Mouse (Mus musculus) heart, adult 18-20 months (tissue): Measurements from ENCODE around the gene Dnajb2. TPM values are rescaled to one million over a fixed set of nuclear protein-coding genes. Genes with fewer than 3 reads are reported as not detected.
A peak's percentile ranks its signal among the peaks of the same experiment; 100 is the strongest.

Experiments
- DNase-seq, 2 experiments: peaks; one replicate each; pipeline ENCODE4 v3.0.0; 2021 to 2022; ENCODE audit warnings: mixed read lengths in 1 of 2
- microRNA-seq, 2 experiments: library from miRNA; unstranded; fragments of <30 nt; microRNA quantifications; one replicate each; pipeline ENCODE4 v1.2.0; 2022
- total RNA-seq, 2 experiments: library from RNA; stranded (reverse); gene quantifications; 2 replicates each; pipeline ENCODE4 v1.2.3; 2021

Gene Dnajb2
- total RNA-seq, 2 experiments from 2014 or later, result 123 to 127 TPM

DNA sequence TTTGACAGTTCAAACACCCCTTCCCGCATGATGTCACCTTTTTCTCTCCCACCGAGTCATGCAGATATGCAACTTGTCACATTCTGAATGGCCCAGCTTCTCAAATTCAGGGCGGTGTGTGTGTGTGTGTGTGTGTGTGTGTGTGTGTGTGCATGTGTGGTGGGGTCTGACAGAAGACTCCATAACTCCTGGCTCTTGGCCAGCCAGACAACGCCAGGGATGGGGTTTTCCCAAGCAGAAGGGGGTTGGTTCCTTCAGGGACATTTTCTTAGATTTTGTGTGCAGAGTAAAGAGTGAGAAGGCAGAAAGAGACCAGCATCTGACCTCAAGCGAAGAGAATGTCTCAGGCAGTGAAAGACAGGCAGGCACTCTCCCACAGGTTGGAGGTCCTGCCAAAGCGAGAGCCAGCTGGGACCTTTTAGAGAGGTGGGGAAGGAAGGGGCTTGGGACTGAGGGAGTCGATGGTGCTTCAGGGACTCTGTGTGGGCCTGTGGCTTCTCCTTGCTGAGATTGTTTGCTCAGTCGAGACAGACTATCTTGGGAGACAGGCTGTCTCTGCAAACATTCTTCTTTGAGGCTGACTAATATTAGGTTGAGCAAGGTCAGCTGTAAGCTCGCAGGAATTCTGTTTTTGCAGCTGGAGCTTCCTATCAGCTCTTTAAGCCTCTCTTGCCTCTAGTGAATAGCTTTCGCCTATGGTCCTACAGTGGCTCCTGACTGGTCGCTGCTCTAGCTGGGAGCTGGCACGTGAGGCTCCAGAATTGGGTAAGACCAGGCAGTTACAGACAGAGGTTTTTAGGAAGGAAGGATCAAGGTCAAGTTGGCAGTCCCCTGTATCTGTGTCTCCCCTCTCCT, 56.5 kb downstream of the Dnajb2 start:
- DNase-seq, result peak; percentile 24 to 36

DNA sequence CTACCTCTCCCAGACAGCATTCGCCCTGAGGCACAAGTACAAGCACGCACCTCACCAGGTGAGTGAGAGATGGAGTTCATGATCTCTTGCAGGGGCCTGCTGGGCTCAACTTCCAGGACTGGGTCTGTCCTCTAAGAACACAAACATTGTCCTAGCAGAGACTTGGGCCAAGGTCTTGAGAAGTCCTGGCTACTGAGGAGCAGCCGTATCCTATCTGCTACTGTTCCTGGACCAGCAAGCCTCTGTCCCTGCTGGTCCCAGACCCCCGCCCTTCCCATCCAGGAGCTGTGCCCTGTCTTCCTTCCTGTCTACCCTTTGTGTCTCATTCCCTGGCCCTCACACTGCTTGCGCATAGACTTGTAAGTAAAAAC, 57.1 kb downstream of the Dnajb2 start:
- DNase-seq, result no peak

DNA sequence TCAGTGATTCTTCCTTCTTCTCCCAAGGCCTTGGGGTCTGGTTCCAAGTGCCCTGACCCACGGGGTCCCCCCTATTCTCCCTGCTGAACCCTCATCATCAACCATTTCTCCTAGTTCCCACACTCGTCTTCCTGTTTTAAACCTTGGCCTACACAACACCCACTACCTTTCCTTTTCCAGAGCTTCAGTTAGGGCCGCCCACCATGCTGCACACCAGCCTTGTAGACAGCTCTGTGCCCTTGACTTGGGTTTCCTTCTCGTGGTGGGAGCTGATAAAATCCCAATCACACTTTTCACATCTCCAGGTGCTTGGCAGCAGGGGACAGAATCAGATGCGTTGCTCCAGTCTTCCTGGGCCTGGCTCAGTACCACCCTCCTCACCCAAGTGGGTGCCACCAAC, 58.1 kb downstream of the Dnajb2 start:
- DNase-seq, result no peak

Small RNA genes within 50 kb of the gene (microRNA-seq; reads per million reads assigned to microRNA genes)
- 0 reads per million in 2 experiments for gene Gm27943

Other genes with a start within 250 kb of the Dnajb2 start
- gene Nhej1, start 111.2 kb upstream of the Dnajb2 start, total RNA-seq, result 1 to 10 TPM; 3.8 to 4.6 TPM
- gene Slc23a3, start 102.5 kb upstream of the Dnajb2 start, total RNA-seq, result under 1 TPM; 0.32 to 0.49 TPM
- gene Cnppd1, start 93.7 kb upstream of the Dnajb2 start, total RNA-seq, result 10 to 100 TPM; 22.5 to 27.4 TPM
- gene Retreg2, start 93.6 kb upstream of the Dnajb2 start, total RNA-seq, result 10 to 100 TPM; 20.3 to 23.0 TPM
- gene Zfand2b, start 67.8 kb upstream of the Dnajb2 start, total RNA-seq, result 10 to 100 TPM; 12.1 to 14.1 TPM
- gene Abcb6, start 56.0 kb upstream of the Dnajb2 start, total RNA-seq, result 10 to 100 TPM; 28.5 to 29.4 TPM
- gene Ankzf1, start 44.3 kb upstream of the Dnajb2 start, total RNA-seq, result 10 to 100 TPM in 1 of 2 experiments, 1 to 10 TPM in 1; 7.8 to 10.8 TPM
- gene Atg9a, start 44.2 kb upstream of the Dnajb2 start, total RNA-seq, result 10 to 100 TPM; 58.8 to 68.8 TPM
- 1 to 10 TPM; 2.0 to 2.5 TPM for gene Glb1l, start 25.6 kb upstream of the Dnajb2 start, total RNA-seq
- gene Stk16, start 25.6 kb upstream of the Dnajb2 start, total RNA-seq, result 10 to 100 TPM; 35.8 to 36.5 TPM
- 1,000 to 10,000 TPM in 1 of 2 experiments, 100 to 1,000 TPM in 1; 973 to 1,125 TPM for gene Tuba4a, start 16.5 kb upstream of the Dnajb2 start, total RNA-seq
- gene A630095N17Rik, start 4.3 kb upstream of the Dnajb2 start, total RNA-seq, result not detected
- 1 to 10 TPM; 1.2 to 2.0 TPM for gene Ptprn, start 28.1 kb downstream of the Dnajb2 start, total RNA-seq
- not detected for gene Resp18, start 42.0 kb downstream of the Dnajb2 start, total RNA-seq
- gene Dnpep, start 81.6 kb downstream of the Dnajb2 start, total RNA-seq, result 10 to 100 TPM; 80.9 to 88.3 TPM
- gene Des, start 123.9 kb downstream of the Dnajb2 start, total RNA-seq, result 1,000 to 10,000 TPM; 1,347 to 1,386 TPM
- 100 to 1,000 TPM; 115 TPM for gene Speg, start 138.9 kb downstream of the Dnajb2 start, total RNA-seq
- gene Gmppa, start 199.5 kb downstream of the Dnajb2 start, total RNA-seq, result 10 to 100 TPM; 34.5 to 38.2 TPM
- gene Asic4, start 214.0 kb downstream of the Dnajb2 start, total RNA-seq, result not detected
- 10 to 100 TPM; 22.0 to 22.4 TPM for gene Chpf, start 242.9 kb downstream of the Dnajb2 start, total RNA-seq
- under 1 TPM; 0.30 to 0.46 TPM for gene Tmem198, start 243.1 kb downstream of the Dnajb2 start, total RNA-seq